In genomic region chr1:127308207-127308725, GRCm38 (mm10) we compare ENCODE assay signal across 20 mouse cellular contexts.
DNase-seq lines count a peak whose midpoint lies in the region; ATAC-seq lines count a peak whose summit lies in the region.
"Had no signal": no experiment of that assay in that cellular context is flagged by ENCODE, and none has a peak within 500 bp of the region (broad histone marks: within the 10 kb centered on the region; RNA-seq: fewer than 3 reads in every experiment).

No protein-coding gene starts in this region.

- ATAC-seq in kidney, embryonic 16.5 days (ENCODE audit: low FRiP score, low TSS enrichment), result peak; percentile 52
- peak; percentile 30; the same call in 1 of the 2 replicates for ATAC-seq in granulocyte monocyte progenitor cell, adult 5-6 weeks (replicated peaks; ENCODE audit: poor library complexity, severe bottlenecking)
- ATAC-seq: intestine, embryonic 15.5 days had no signal

- no peak overlapping the region for H3K9ac ChIP-seq in kidney, embryonic 16.5 days (replicated peaks; ENCODE audit: low read length)
- H3K9ac ChIP-seq: forebrain, embryonic 12.5 days; heart, embryonic 13.5 days; hindbrain, embryonic 15.5 days; intestine, embryonic 15.5 days; limb, embryonic 15.5 days; liver, embryonic 15.5 days had no signal

- no peaks in the 10 kb centered on the region for H3K36me3 ChIP-seq in kidney, embryonic 16.5 days (ENCODE audit: insufficient read depth, low read length)
- H3K36me3 ChIP-seq: forebrain, embryonic 12.5 days; hindbrain, embryonic 15.5 days; intestine, embryonic 15.5 days; limb, embryonic 15.5 days; liver, embryonic 15.5 days had no signal

- no peaks in the 10 kb centered on the region for H3K27me3 ChIP-seq in kidney, embryonic 16.5 days (ENCODE audit: insufficient read depth, low read length)
- H3K27me3 ChIP-seq: forebrain, embryonic 12.5 days; heart, embryonic 13.5 days; hindbrain, embryonic 15.5 days; intestine, embryonic 15.5 days; limb, embryonic 15.5 days; liver, embryonic 15.5 days had no signal

- DNase-seq in gastrocnemius, adult 8-10 months (ENCODE audit: low spot score in 2 of 2), result peak; percentile 15 to 24
- no peak for DNase-seq in gastrocnemius, postnatal 14 days
- DNase-seq in kidney, adult 18-20 months, result no peak
- DNase-seq in 416B (ENCODE audit: low read depth), result peak; percentile 47
- DNase-seq in layer of hippocampus, adult 18-20 months (ENCODE audit: low spot score in 2 of 2), result no peak
- DNase-seq: adrenal gland, adult 2 months; cerebellum, adult 8-10 months; heart, postnatal 4 days; midbrain, embryonic 14.5 days had no signal

- H3K9me3 ChIP-seq in kidney, embryonic 16.5 days (ENCODE audit: low read length), result no peaks in the 10 kb centered on the region
- H3K9me3 ChIP-seq: embryonic facial prominence, embryonic 10.5 days; forebrain, embryonic 12.5 days; heart, embryonic 13.5 days; hindbrain, embryonic 15.5 days; intestine, embryonic 15.5 days; limb, embryonic 15.5 days; liver, embryonic 15.5 days had no signal

- H3K4me3 ChIP-seq in kidney, embryonic 16.5 days (ENCODE audit: low read length), result no peak overlapping the region
- H3K4me3 ChIP-seq: embryonic facial prominence, embryonic 10.5 days; forebrain, embryonic 12.5 days; heart, embryonic 13.5 days; hindbrain, embryonic 15.5 days; intestine, embryonic 15.5 days; layer of hippocampus, adult 2 months; limb, embryonic 15.5 days; liver, embryonic 15.5 days; myocyte had no signal

- peak overlapping the region; percentile 8; the same call in 1 of the 2 replicates for H3K27ac ChIP-seq in kidney, embryonic 16.5 days (ENCODE audit: low read length)
- H3K27ac ChIP-seq: embryonic facial prominence, embryonic 10.5 days; forebrain, embryonic 12.5 days; heart, embryonic 13.5 days; hindbrain, embryonic 15.5 days; intestine, embryonic 15.5 days; layer of hippocampus, adult 2 months; limb, embryonic 15.5 days; liver, embryonic 15.5 days had no signal

- WGBS in kidney, embryonic 16.5 days, result 47% methylated on average over 7 of the region's 7 CpGs

- intact Hi-C loops in gastrocnemius, postnatal 14 days (cut with DNase I; ENCODE audit: low total_unique reads), result no loop called here

- peaks cover 8% of the 10 kb centered on the region for H3K4me1 ChIP-seq in kidney, embryonic 16.5 days (ENCODE audit: insufficient read depth, low read length)
- H3K4me1 ChIP-seq: embryonic facial prominence, embryonic 10.5 days; forebrain, embryonic 12.5 days; intestine, embryonic 15.5 days had no signal

- no peak overlapping the region for H3K4me2 ChIP-seq in kidney, embryonic 16.5 days (replicated peaks; ENCODE audit: low read depth, low read length)
- H3K4me2 ChIP-seq: forebrain, embryonic 12.5 days; heart, embryonic 13.5 days; hindbrain, embryonic 15.5 days; intestine, embryonic 15.5 days; limb, embryonic 15.5 days; liver, embryonic 15.5 days had no signal

Comparison
In these comparisons a context has a peak if more than half of its experiments do, and no peak if none do; other contexts are left out.
1. DNase-seq: peak in gastrocnemius, adult 8-10 months (2 of 2) and 416B (single experiment); none in gastrocnemius, postnatal 14 days (single experiment), kidney, adult 18-20 months (single experiment) and layer of hippocampus, adult 18-20 months (0 of 2).